Mouse (Mus musculus) skeletal muscle tissue, postnatal 0 days (tissue): ENCODE results near the gene Btbd19. TPM values are rescaled to one million over a fixed set of nuclear protein-coding genes. Genes with fewer than 3 reads are reported as not detected.

Experiments
- microRNA-seq, 2 experiments: library from miRNA; unstranded; fragments of <30 nt; microRNA quantifications; one replicate each; pipeline ENCODE4; 2016
- polyA plus RNA-seq: library from polyadenylated mRNA; unstranded; fragments of >200 nt; fragmentation: Nextera tagmentation; extraction: Ambion mirVana; gene quantifications from 2 replicates; pipeline ENCODE4 v1.2.1, GENCODE M21; 2015

Gene Btbd19
- polyA plus RNA-seq, result 2.8 and 4.8 TPM in 2 replicates

GRCm38 (mm10) chr4:117125348-117125909, at the start of gene Btbd19:
Btbd19 (minus strand) TSS chr4:117125725.

GRCm38 (mm10) chr4:117155792-117156355, 30.3 kb upstream of the Btbd19 start, which contains the start of gene Rps8:
Rps8 (minus strand) TSS chr4:117156243.

GRCm38 (mm10) chr4:117133817-117134600, 8.5 kb upstream of the Btbd19 start, which contains the start of gene Plk3:
Plk3 (minus strand) TSS chr4:117133963.

GRCm38 (mm10) chr4:117126675-117127290, 1.3 kb upstream of the Btbd19 start, which contains the start of gene Tctex1d4:
Tctex1d4 (plus strand) TSS chr4:117126794.

GRCm38 (mm10) chr4:117095551-117096452, 29.7 kb downstream of the Btbd19 start, which contains the start of gene Ptch2:
Ptch2 (plus strand) TSS chr4:117096075.

Small RNA genes lying within 50 kb of the gene (microRNA-seq; reads per million reads assigned to microRNA genes)
- 0 reads per million in 2 experiments for gene Gm22398

Other genes starting within 250 kb of the Btbd19 start
- 0.02 and 0.03 TPM in 2 replicates for gene Zswim5, start 248.3 kb downstream of the Btbd19 start, polyA plus RNA-seq
- gene Urod, start 131.3 kb downstream of the Btbd19 start, polyA plus RNA-seq, result 69.0 and 75.1 TPM in 2 replicates
- gene Hectd3, start 130.4 kb downstream of the Btbd19 start, polyA plus RNA-seq, result 8.5 and 8.8 TPM in 2 replicates
- gene Eif2b3, start 106.3 kb downstream of the Btbd19 start, polyA plus RNA-seq, result 31.1 and 33.3 TPM in 2 replicates
- gene Ptch2, start 29.6 kb downstream of the Btbd19 start, polyA plus RNA-seq, result 4.4 and 5.2 TPM in 2 replicates
- gene Tctex1d4, start 1.1 kb upstream of the Btbd19 start, polyA plus RNA-seq, result 0.22 TPM in 1 of 2 replicates, not detected in the other
- gene Plk3, start 8.2 kb upstream of the Btbd19 start, polyA plus RNA-seq, result 1.4 and 2.5 TPM in 2 replicates
- 600 and 626 TPM in 2 replicates for gene Rps8, start 30.5 kb upstream of the Btbd19 start, polyA plus RNA-seq
- 8.3 and 10.5 TPM in 2 replicates for gene Kif2c, start 56.9 kb upstream of the Btbd19 start, polyA plus RNA-seq
- gene Tmem53, start 126.2 kb upstream of the Btbd19 start, polyA plus RNA-seq, result 25.5 and 32.8 TPM in 2 replicates
- gene Armh1, start 126.4 kb upstream of the Btbd19 start, polyA plus RNA-seq, result 0.12 and 0.18 TPM in 2 replicates